Mouse (Mus musculus) E14TG2a.4 (cell line): Measurements from ENCODE around the gene Tmem132d.

Experiments used
- CTCF ChIP-seq: conservative IDR thresholded peaks from 2 replicates; pipeline ENCODE4 v1.5.1; 2014; ENCODE audit warnings: low read length
- NANOG ChIP-seq: IDR thresholded peaks from 2 replicates; pipeline ENCODE4 v1.6.1; 2014; ENCODE audit warnings: borderline replicate concordance, low read length, mixed read lengths
- POU5F1 ChIP-seq: IDR thresholded peaks from 2 replicates; pipeline ENCODE4 v1.6.1; 2014; ENCODE audit warnings: low read length, borderline replicate concordance

- TF ChIP-seq CTCF (no peak), POU5F1 (no peak), NANOG (no peak)
These were observed 310.2 kb downstream of the Tmem132d start for GRCm38 (mm10) chr5:128122656-128123055.
